Mouse (Mus musculus) layer of hippocampus, adult 9-11 months (tissue): ENCODE measurements at regions not wholly inside any gene's neighbourhood (a gene's known extent, or its start where the extent isn't known, plus 50 kb on each side); places are given as distances from the start of the nearest gene placed in this dataset.

Experiments used
- DNase-seq: peaks from one replicate; pipeline ENCODE4 v3.0.0; 2022

DNA sequence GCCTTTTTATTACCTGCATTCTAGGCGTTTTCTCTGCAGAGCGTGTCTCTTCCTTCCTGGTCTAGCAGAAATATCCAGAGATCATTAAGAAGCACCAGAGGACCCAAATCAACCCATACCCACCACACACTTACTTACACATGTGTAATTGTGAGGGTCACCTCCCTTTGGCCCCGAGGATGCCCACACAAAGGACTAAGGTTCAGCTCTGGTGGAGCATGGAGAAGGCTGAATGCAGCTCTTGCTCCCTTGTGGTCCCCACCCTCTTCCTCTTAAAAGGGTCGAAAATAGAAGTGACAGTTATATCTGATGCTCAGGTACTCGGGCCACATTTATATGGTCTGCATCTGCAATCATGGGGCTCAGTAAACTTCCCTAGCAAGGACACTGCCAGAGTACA is 164.5 kb upstream of the Glra1 start:
- no peak for DNase-seq

GRCm38 (mm10) chr11:55772107-55772506 is 164.1 kb upstream of the Glra1 start:
- DNase-seq, result peak; percentile 32

GRCm38 (mm10) chr11:55764846-55765245 is 156.8 kb upstream of the Glra1 start:
- DNase-seq, result no peak
